Mouse (Mus musculus) neural tube, embryonic 15.5 days (tissue): ENCODE results near the gene Gm45717. TPM values are rescaled to one million over a fixed set of nuclear protein-coding genes. Genes with fewer than 3 reads are reported as not detected.
"Not testable (repeated sequence)": the region's sequence is repeated elsewhere in the genome, so short reads cannot be mapped to it uniquely, and the experiment has no call there.

Experiments used
- ATAC-seq: fragments of 200-750 bp; cut with Nextera tagmentation; 2 replicates; pipeline ENCODE4 v1.8.0; 2017; ENCODE audit warnings: mild to moderate bottlenecking, moderate TSS enrichment, moderate library complexity; ENCODE audit not compliant: low FRiP score
- H3K27ac ChIP-seq: fragments of 300-500 bp; sonication (generic); replicated peaks from 2 replicates; pipeline ENCODE4 v1.5.1; 2015; ENCODE audit warnings: mild to moderate bottlenecking, inconsistent platforms
- H3K27me3 ChIP-seq: fragments of 300-500 bp; sonication (generic); replicated peaks from 2 replicates; pipeline ENCODE4 v1.6.1; 2015; ENCODE audit warnings: inconsistent platforms
- H3K36me3 ChIP-seq: fragments of 300-500 bp; sonication (generic); 2 replicates; pipeline ENCODE4 v1.6.1; 2015; ENCODE audit warnings: inconsistent platforms
- H3K4me1 ChIP-seq: fragments of 300-500 bp; sonication (generic); 2 replicates; pipeline ENCODE4 v1.6.1; 2015; ENCODE audit warnings: inconsistent platforms
- H3K4me2 ChIP-seq: fragments of 300-500 bp; sonication (generic); 2 replicates; pipeline ENCODE4 v1.6.1; 2015; ENCODE audit warnings: inconsistent platforms, mild to moderate bottlenecking, moderate library complexity
- H3K4me3 ChIP-seq: fragments of 300-500 bp; sonication (generic); replicated peaks from 2 replicates; pipeline ENCODE4 v1.5.1; 2015; ENCODE audit warnings: mild to moderate bottlenecking, inconsistent platforms
- H3K9ac ChIP-seq: fragments of 300-500 bp; sonication (generic); replicated peaks from 2 replicates; pipeline ENCODE4 v1.6.1; 2015; ENCODE audit warnings: mild to moderate bottlenecking, inconsistent platforms
- H3K9me3 ChIP-seq: fragments of 300-500 bp; sonication (generic); replicated peaks from 2 replicates; pipeline ENCODE4 v1.6.1; 2016; ENCODE audit warnings: inconsistent platforms
- WGBS: fragments of 180-500 bp; shearing (Covaris S2); methylation state at CpG from one replicate; pipeline ENCODE4 v1.1.7; 2015; ENCODE audit warnings: mixed read lengths; 5-methylcytosine and 5-hydroxymethylcytosine counted together
- polyA plus RNA-seq: library from polyadenylated mRNA; unstranded; fragments of >200 nt; fragmentation: Nextera tagmentation; extraction: Ambion mirVana; gene quantifications from 2 replicates; pipeline ENCODE4 v1.2.1, GENCODE M21; 2015

Gene Gm45717
- polyA plus RNA-seq, 1 experiment from 2014 or later, result not detected

- Histone ChIP-seq H3K9ac (no peak overlapping the region), H3K27ac (no peak overlapping the region), H3K27me3 (no peaks in the 10 kb centered on the region), H3K4me3 (no peak overlapping the region), H3K9me3 (no peaks in the 10 kb centered on the region), H3K4me2 (no peak overlapping the region), H3K36me3 (no peaks in the 10 kb centered on the region), H3K4me1 (no peaks in the 10 kb centered on the region)
- no peak for ATAC-seq
- 94% methylated on average over 7 of the region's 7 CpGs for WGBS
These were observed 27.2 kb upstream of the Gm45717 start for GRCm38 (mm10) chr7:140982971-140983370.

GRCm38 (mm10) chr7:140981704-140982103 is 26.0 kb upstream of the Gm45717 start:
- 94% methylated on average over 8 of the region's 8 CpGs for WGBS

GRCm38 (mm10) chr7:140976720-140977119 is 21.0 kb upstream of the Gm45717 start:
- H3K4me1 ChIP-seq, result peaks cover 10% of the 10 kb centered on the region; the same call in 1 of the 2 replicates
- H3K27ac ChIP-seq, H3K36me3 ChIP-seq, H3K4me3 ChIP-seq, H3K27me3 ChIP-seq, ATAC-seq, H3K9me3 ChIP-seq, H3K9ac ChIP-seq, H3K4me2 ChIP-seq: not testable (repeated sequence)
- WGBS, result 93% methylated on average over 9 of the region's 9 CpGs

More at GRCm38 (mm10) chr7:140981704-140982103, 26.0 kb upstream of the Gm45717 start:
- Histone ChIP-seq H3K4me2 (no peak overlapping the region), H3K27ac (no peak overlapping the region), H3K4me3 (no peak overlapping the region), H3K36me3 (no peaks in the 10 kb centered on the region), H3K9ac (no peak overlapping the region), H3K4me1 (no peaks in the 10 kb centered on the region), H3K9me3 (no peaks in the 10 kb centered on the region), H3K27me3 (no peaks in the 10 kb centered on the region)
- ATAC-seq, result no peak

GRCm38 (mm10) chr7:140975465-140975864 is 19.7 kb upstream of the Gm45717 start:
- 32% methylated on average over 3 of the region's 3 CpGs for WGBS
- Histone ChIP-seq H3K27ac (no peak overlapping the region), H3K4me3 (no peak overlapping the region), H3K4me2 (no peak overlapping the region), H3K36me3 (no peaks in the 10 kb centered on the region), H3K9me3 (no peaks in the 10 kb centered on the region), H3K4me1 (peaks cover 10% of the 10 kb centered on the region; the same call in 1 of the 2 replicates), H3K27me3 (0 out of 2 replicates have a peak, but pooled peaks cover 3% of the 10 kb centered on the region), H3K9ac (no peak overlapping the region)
- no peak for ATAC-seq

GRCm38 (mm10) chr7:140974940-140975339 is 19.2 kb upstream of the Gm45717 start:
- 26% methylated on average over 9 of the region's 9 CpGs for WGBS
- ATAC-seq, result no peak

GRCm38 (mm10) chr7:140973396-140974165 is 17.8 kb upstream of the Gm45717 start:
- H3K27ac ChIP-seq, result no peak overlapping the region
- H3K4me3 ChIP-seq, result no peak overlapping the region
- H3K36me3 ChIP-seq, result no peaks in the 10 kb centered on the region
- no peaks in the 10 kb centered on the region for H3K9me3 ChIP-seq
- H3K4me2 ChIP-seq, result no peak overlapping the region
- H3K27me3 ChIP-seq, result 0 out of 2 replicates have a peak, but pooled peaks cover 3% of the 10 kb centered on the region
- 10% methylated on average over 14 of the region's 14 CpGs for WGBS
- no peak overlapping the region for H3K9ac ChIP-seq
- no peak for ATAC-seq
- peaks cover 10% of the 10 kb centered on the region; the same call in 1 of the 2 replicates for H3K4me1 ChIP-seq

More at GRCm38 (mm10) chr7:140974940-140975339, 19.2 kb upstream of the Gm45717 start:
- Histone ChIP-seq H3K27me3 (0 out of 2 replicates have a peak, but pooled peaks cover 3% of the 10 kb centered on the region), H3K36me3 (no peaks in the 10 kb centered on the region), H3K9ac (no peak overlapping the region), H3K4me1 (peaks cover 10% of the 10 kb centered on the region; the same call in 1 of the 2 replicates), H3K27ac (no peak overlapping the region), H3K4me2 (no peak overlapping the region), H3K9me3 (no peaks in the 10 kb centered on the region), H3K4me3 (no peak overlapping the region)

- ATAC-seq, result no peak
- H3K9me3 ChIP-seq, result no peaks in the 10 kb centered on the region
- 85% methylated on average over 8 of the region's 8 CpGs for WGBS
- peaks cover 10% of the 10 kb centered on the region; the same call in 1 of the 2 replicates for H3K4me1 ChIP-seq
- H3K27ac ChIP-seq, result no peak overlapping the region
- H3K4me3 ChIP-seq, result no peak overlapping the region
- H3K36me3 ChIP-seq, result no peaks in the 10 kb centered on the region
- 0 out of 2 replicates have a peak, but pooled peaks cover 3% of the 10 kb centered on the region for H3K27me3 ChIP-seq
- no peak overlapping the region for H3K9ac ChIP-seq
- no peak overlapping the region for H3K4me2 ChIP-seq
These were observed 15.9 kb upstream of the Gm45717 start for GRCm38 (mm10) chr7:140971479-140972171.

GRCm38 (mm10) chr7:140970931-140971330 is 15.2 kb upstream of the Gm45717 start:
- Histone ChIP-seq H3K27ac (no peak overlapping the region), H3K9me3 (no peaks in the 10 kb centered on the region), H3K4me3 (no peak overlapping the region), H3K36me3 (no peaks in the 10 kb centered on the region), H3K27me3 (0 out of 2 replicates have a peak, but pooled peaks cover 3% of the 10 kb centered on the region), H3K4me2 (no peak overlapping the region), H3K4me1 (peaks cover 10% of the 10 kb centered on the region; the same call in 1 of the 2 replicates), H3K9ac (no peak overlapping the region)
- WGBS, result 50% methylated on average over 7 of the region's 7 CpGs
- no peak for ATAC-seq

GRCm38 (mm10) chr7:140968710-140969109 is 13.0 kb upstream of the Gm45717 start:
- not testable (repeated sequence) for H3K9me3 ChIP-seq, H3K27ac ChIP-seq, H3K36me3 ChIP-seq, H3K27me3 ChIP-seq, H3K4me3 ChIP-seq, H3K4me2 ChIP-seq, H3K4me1 ChIP-seq, ATAC-seq, H3K9ac ChIP-seq
- WGBS, result 26% methylated on average over 3 of the region's 3 CpGs

- 8% methylated on average over 14 of the region's 14 CpGs for WGBS
- Histone ChIP-seq H3K27me3 (no peaks in the 10 kb centered on the region), H3K9me3 (no peaks in the 10 kb centered on the region), H3K36me3 (no peaks in the 10 kb centered on the region), H3K4me2 (0 out of 2 replicates have a peak overlapping the region, but pooled peaks have one; percentile 13), H3K4me1 (no peaks in the 10 kb centered on the region), H3K4me3 (no peak overlapping the region), H3K27ac (no peak overlapping the region), H3K9ac (no peak overlapping the region)
- no peak for ATAC-seq
These were observed 12.3 kb upstream of the Gm45717 start for GRCm38 (mm10) chr7:140967862-140968591.

GRCm38 (mm10) chr7:140966921-140967320 is 11.2 kb upstream of the Gm45717 start, which contains the start of gene Ifitm1:
TSS of gene Ifitm1 (plus strand) at chr7:140967221.
- Histone ChIP-seq H3K4me3 (no peak within 1 kb of the TSS), H3K27me3 (no peaks in the 10 kb centered on the region), H3K4me1 (no peaks in the 10 kb centered on the region), H3K9me3 (no peaks in the 10 kb centered on the region), H3K36me3 (no peaks in the 10 kb centered on the region), H3K9ac (no peak within 1 kb of the TSS), H3K4me2 (0 out of 2 replicates have a peak within 1 kb of the TSS, but pooled peaks have one; percentile 13), H3K27ac (no peak within 1 kb of the TSS)
- WGBS, result 78% methylated on average over 4 of the region's 4 CpGs
- no peak for ATAC-seq
